Mouse (Mus musculus): ENCODE measurements around the gene Noc2l.

Noc2l gene

DNA sequence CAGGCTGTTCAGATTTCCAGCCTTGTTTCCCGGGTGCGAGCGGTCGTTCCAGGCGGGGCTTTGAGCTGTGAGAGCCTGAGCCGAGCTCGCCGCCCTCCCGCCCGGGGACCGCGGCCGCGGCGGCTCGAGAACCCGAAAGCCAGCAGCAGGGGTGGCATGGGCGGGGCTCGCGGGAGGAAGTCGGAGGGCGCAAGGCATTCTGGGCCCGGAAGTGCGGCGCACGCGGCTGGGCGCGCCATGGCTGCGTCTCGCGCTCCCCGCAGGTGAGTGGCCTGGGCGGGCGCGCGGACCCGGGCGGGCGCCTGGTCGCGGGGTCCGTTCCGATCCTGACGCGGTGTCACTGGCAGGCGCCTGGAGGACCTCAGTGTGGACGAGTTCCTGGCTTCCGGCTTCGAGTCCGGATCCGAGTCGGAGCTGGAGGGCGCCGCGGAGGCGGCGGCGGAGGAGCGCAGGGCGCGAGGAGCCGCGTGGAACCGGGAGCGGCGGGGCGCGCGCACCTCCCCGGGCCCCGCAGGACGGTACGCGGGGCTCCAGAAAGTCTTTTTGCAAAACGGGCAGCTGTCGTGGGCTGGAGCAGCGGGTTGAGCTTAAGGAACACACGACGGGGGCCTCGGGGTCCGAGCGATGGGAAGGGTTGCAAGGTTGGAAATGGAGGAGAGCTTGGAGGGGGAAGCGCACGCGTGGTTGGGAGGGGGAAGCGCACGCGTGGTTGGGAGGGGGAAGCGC, at the start of gene Noc2l:
Gene Noc2l (plus strand): TSS at position 203 of the 726 bp plus-strand sequence.
- peak; percentile 97 for DNase-seq (ENCODE audit: low read depth, low spot score)

GRCm38 (mm10) chr4:156188162-156188810, 47.5 kb upstream of the Noc2l start:
- DNase-seq (ENCODE audit: low read depth, low spot score): no peak

DNA sequence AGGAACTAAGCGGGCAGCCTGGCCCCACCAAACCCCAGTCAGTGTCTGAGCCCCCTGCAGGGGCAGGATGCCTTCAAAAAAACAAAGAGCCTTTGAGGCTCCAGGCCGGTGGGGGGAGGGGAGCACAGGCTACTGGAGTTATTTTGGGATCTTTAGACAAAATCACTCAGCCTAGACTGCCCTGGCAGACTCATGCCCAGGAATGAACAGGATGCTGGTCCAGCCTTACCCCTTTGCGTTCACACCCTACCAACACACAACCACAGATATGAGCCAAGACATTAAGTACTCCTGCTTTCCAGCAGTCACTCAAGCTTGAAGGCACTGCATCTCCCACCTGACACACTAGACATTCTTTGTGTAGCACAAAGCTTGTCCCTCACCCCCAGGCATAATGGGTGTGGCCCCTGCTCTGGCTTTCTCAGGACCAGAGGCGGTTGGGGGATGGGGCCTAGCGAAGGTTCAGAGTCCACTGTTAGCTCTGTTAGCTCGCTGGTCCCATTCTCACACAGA, 46.9 kb upstream of the Noc2l start:
- peak; percentile 98 for DNase-seq (ENCODE audit: low read depth, low spot score)

GRCm38 (mm10) chr4:156192421-156193199, 43.2 kb upstream of the Noc2l start:
- peak; percentile 90 for DNase-seq (ENCODE audit: low read depth, low spot score)

DNA sequence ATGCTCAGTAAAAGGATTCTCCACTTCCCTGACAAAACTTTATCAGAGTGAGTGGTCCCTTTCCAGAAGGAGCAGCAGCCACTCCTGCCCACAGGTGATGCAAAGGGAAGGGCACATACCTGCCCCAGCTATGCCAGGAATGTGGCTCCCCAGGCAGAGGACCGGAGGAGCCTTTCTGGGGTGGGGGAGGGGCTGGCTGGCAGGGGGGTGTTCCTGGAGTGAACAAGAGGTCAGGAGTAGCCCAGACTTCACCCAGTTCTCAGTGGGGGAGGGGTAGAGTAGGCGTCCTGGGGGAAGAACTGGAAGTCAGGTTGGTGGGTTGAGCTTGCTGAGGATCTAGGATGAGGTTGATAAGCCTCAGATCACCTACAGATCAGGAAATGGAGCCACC, 42.6 kb upstream of the Noc2l start:
- DNase-seq (ENCODE audit: low read depth, low spot score): peak; percentile 94

DNA sequence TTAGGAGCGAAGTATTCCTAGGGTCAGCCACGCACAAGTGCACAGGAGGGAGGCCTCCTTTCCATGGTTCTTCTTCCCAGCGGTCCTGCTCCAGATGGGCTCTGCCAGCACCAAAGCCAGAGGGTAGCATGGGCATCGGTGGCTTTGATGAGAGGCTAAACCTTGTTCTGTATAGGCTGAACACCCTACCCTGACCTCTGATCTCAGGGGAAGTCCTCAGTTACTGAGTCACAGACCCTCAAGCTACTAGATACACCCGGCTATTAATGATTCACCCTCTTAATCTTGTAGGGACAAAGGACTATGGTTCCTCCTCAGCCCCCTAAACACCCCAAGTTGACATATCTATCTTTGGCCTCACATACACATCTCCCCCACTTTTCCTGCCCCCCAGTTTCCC, 41.9 kb upstream of the Noc2l start:
- DNase-seq (ENCODE audit: low read depth, low spot score): no peak

GRCm38 (mm10) chr4:156194346-156194745, 41.5 kb upstream of the Noc2l start:
- peak; percentile 54 for DNase-seq (ENCODE audit: low read depth, low spot score)

DNA sequence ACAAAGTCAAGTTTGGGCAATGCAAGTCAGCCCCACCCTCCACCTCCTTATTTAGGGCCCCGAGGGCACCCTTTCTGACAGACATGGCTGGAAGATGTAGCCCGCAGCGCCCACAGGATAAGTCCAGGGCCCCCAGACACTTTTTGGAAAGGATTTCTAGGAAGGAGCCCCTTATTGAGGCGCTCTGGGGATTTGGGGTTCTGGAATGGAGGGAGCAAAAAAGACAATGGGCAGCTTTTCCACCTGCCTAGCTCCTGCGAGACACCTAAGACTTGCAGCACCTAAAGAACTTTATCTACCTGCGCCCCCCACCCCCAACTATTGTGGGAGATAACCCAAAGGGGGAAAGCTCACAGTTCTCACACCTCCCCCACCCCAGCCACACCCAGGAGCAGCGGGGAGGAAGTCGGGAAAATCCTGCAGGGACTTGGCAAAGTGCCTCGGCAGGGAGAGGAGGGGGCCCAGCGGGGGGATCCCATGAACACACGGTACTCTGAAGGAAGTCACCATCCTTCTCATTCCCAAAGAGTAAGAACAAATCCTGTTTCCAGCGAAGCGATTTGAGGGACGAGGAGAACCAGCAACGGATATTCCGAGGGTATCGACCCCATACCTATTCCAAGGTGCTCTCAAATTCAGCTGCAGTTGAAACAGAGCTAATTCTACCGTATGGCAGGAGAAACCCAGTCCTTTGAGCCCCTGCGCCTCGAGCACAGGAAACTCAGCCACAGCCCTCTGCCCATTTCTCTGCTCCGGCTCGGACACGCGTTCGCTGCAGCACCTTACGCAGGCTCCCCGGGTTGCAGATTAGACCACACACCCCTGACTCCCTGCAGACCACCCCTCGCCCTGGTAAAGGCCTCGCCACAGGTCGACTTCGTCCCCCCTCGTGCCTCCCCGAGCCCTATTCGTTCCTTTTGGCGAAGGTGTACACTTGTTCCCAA, 39.6 kb upstream of the Noc2l start:
- no peak for DNase-seq (ENCODE audit: low read depth, low spot score)

- DNase-seq (ENCODE audit: low read depth, low spot score): no peak
Observed at GRCm38 (mm10) chr4:156197131-156197828, 38.5 kb upstream of the Noc2l start, which contains the start of gene Agrn. Agrn (minus strand) TSS chr4:156197488.

DNA sequence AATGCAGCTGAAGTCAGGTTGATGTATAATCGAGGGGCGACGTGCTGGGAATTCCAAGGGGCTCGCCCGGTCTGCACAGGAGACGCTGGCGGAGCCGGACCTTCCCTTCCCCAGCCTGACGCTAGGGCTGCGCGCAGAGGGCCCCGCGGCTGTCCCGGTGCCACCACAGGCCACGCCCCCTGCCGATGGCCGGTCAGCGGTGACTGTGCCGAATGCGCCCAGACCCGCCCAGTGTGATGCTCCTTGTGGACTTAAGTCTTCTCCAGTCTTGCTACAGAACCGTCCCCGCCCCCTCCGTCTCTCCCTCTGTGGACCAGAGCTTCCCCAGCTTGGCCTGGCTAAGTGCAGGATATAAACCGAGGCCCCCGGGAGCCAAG, 38.0 kb upstream of the Noc2l start:
- peak; percentile 93 for DNase-seq (ENCODE audit: low read depth, low spot score)

DNA sequence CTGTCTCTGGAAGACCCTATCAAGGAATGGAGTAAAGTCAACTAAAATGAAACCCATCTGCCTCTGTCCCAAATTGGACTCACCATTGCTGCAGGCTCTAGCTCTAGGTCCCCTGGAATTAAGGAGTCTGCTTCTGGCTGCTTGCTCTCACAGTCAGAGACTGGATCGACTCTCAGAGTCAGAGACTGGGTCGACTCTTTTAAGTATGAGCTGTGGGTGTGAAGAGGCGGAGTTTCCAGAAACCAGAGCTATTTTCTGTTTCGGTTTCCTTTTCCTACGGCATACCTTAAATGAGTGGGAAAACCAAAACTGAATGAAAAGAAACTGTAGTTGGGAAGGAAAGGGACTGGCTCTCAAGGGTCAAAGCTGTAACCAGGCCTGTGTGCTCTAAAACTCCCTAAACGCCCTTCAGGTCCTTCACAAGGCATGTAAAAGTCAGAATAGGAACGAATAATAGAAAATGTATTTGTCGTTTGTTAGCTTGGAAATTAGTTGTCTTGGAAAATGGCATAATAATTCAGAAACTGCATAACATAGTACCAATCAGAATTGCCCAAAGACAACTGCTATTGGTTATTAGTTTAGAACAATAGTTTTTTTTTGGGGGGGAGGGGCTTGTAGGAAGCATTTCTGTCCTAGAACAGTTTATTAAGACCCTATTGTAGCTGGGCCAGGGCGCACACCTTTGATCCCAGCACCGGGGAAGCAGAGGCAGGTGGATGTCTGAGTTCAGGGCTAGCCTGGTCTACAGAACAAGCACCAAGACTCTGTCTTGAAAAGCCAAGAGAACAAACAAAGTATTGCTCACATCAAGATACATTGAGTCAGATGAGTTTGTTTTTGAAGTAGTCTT, 35.0 kb upstream of the Noc2l start, which contains the start of gene Isg15:
Gene Isg15 (minus strand): TSS at position 196 of the 853 bp plus-strand sequence.
- no peak for DNase-seq (ENCODE audit: low read depth, low spot score)

DNA sequence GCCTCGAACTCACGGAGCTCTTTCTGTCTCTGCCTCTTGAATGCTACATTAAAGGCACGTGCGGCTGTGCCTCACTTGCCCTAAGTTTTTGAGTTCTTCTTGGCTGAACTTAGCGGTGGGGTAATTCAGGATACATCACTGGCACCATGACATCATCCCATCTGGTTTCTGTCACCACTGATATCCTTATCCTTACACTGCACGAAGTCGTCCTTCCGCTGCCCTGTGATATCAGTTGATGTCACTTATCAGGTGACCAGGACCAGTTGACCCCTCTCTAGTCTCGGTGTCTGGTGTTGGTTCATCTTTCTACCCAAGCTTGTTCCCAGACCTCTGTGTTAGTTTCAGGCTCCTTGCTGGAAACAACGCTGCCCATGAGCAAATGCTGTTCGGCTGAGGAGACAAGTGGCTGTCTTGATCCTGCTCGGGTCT, 33.3 kb upstream of the Noc2l start:
- DNase-seq (ENCODE audit: low read depth, low spot score): no peak

- DNase-seq (ENCODE audit: low read depth, low spot score): peak; percentile 79
Observed at GRCm38 (mm10) chr4:156203001-156203412, 32.8 kb upstream of the Noc2l start, which contains the start of gene AW011738. AW011738 (plus strand) TSS chr4:156203304.

- peak; percentile 70 for DNase-seq (ENCODE audit: low read depth, low spot score)
Observed at GRCm38 (mm10) chr4:156203413-156204131, 32.2 kb upstream of the Noc2l start.

DNA sequence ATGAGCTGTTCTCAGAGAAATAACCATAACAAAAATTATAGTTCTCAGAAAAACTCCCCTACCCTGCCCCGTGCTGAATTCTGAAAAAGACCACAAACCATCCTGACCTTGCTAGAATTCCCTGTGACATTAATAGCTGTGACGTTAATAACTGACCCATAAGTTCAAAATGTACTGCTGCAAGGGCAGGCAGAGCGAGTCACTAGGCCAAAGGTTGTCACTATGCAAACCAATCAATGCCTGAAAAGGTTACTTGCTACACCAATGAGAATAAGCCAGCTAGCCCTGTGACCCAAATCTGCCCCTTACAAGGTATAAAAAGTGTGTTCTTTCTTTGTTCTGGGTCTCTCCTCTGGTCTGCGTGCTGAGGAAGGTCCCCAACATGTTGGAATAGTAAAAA, 26.9 kb upstream of the Noc2l start:
- DNase-seq (ENCODE audit: low read depth, low spot score): no peak

DNA sequence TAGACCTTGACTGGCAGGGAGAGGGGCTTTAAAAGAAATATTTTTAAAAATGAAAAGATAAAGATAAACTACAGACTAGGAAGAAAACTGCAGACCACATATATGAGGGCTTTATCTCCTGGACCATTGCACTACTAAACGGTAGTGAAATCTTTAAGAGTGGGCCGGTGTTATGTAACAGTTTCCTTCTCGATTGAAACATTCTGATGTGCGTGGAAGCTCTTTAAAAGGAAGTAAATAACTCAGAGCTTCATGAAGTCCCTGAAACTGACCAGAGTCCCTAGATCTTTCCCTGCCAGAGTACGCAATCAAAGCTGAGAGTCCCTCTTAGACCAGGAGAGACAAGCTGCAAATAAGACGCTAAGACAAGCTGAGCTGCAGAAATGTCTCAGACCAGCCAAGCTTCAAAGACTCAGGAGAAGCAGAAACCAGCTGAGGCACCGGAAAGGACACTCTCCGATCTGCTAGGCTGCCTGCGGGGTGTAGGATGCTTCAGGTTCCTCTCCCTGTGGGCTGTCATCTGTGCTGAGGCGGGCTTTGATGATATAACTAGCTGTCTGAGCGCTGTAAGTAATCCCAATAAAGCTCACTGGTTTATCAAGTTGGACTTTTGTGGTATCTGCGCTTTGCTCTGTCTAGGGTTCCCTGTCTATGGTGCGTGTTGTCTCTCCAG, 25.7 kb upstream of the Noc2l start:
- no peak for DNase-seq (ENCODE audit: low read depth, low spot score)

- DNase-seq (ENCODE audit: low read depth, low spot score): no peak
Observed at GRCm38 (mm10) chr4:156213134-156213533, 22.7 kb upstream of the Noc2l start.

DNA sequence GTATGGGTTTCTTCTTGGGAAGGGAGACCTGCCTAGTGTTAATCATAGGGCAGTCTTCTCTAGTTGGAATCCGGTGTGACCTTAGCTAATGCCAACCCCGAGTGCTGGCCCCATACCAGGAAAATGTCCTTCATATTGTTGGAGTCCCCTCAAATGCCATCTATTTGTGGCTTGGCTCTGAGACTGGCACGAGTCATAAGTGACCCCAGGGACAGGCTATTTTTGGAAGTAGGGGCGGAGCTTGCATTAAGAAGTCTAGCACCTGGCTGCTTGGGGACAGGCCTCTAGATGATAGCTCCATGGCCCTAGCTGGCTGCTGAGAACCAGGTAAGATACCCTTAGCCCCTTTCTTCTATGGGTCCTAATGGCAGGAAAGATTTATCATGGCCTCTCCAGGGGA, 20.2 kb upstream of the Noc2l start, which contains the start of gene Perm1:
Gene Perm1 (plus strand): TSS at position 220 of the 400 bp plus-strand sequence.
- no peak for DNase-seq (ENCODE audit: low read depth, low spot score)

Measured in ZHBTc4 (cell line).